Mouse (Mus musculus) midbrain, postnatal 0 days (tissue): ENCODE measurements at regions not wholly inside any gene's neighbourhood (a gene's known extent, or its start where the extent isn't known, plus 50 kb on each side); places are given as distances from the start of the nearest gene placed in this dataset.

Source experiments
- ATAC-seq: fragments of 200-750 bp; cut with Nextera tagmentation; 2 replicates; pipeline ENCODE4 v1.8.0; 2017; ENCODE audit warnings: moderate number of reproducible peaks, mild to moderate bottlenecking, moderate TSS enrichment, moderate library complexity; ENCODE audit not compliant: low FRiP score
- DNase-seq: peaks from one replicate; pipeline ENCODE4 v3.0.0-alpha.2; 2015; ENCODE audit warnings: low spot score
- H3K27ac ChIP-seq: fragments of 300-500 bp; sonication (generic); 2 replicates; pipeline ENCODE4 v1.5.1; 2014; ENCODE audit warnings: low read depth, mild to moderate bottlenecking, low read length, mixed read lengths
- H3K27me3 ChIP-seq: fragments of 300-500 bp; sonication (generic); 2 replicates; pipeline ENCODE4 v1.6.1; 2014; ENCODE audit warnings: low read length, control low read depth, mixed read lengths; ENCODE audit not compliant: insufficient read depth
- H3K36me3 ChIP-seq: fragments of 300-500 bp; sonication (generic); 2 replicates; pipeline ENCODE4 v1.6.1; 2014; ENCODE audit warnings: low read length, control low read depth, mixed read lengths; ENCODE audit not compliant: insufficient read depth
- H3K4me1 ChIP-seq: fragments of 300-500 bp; sonication (generic); 2 replicates; pipeline ENCODE4 v1.6.1; 2014; ENCODE audit warnings: mild to moderate bottlenecking, control low read depth, antibody characterized with exemption, low read length, mixed read lengths; ENCODE audit not compliant: insufficient read depth
- H3K4me2 ChIP-seq: fragments of 300-500 bp; sonication (generic); 2 replicates; pipeline ENCODE4 v1.6.1; 2014; ENCODE audit warnings: low read depth, mild to moderate bottlenecking, low read length, mixed read lengths; ENCODE audit not compliant: poor library complexity, severe bottlenecking
- H3K4me3 ChIP-seq: fragments of 300-500 bp; sonication (generic); 2 replicates; pipeline ENCODE4 v1.5.1; 2014; ENCODE audit warnings: low read depth, mild to moderate bottlenecking, low read length, moderate library complexity
- H3K9ac ChIP-seq: fragments of 300-500 bp; sonication (generic); replicated peaks from 2 replicates; pipeline ENCODE4 v1.6.1; 2014; ENCODE audit warnings: mild to moderate bottlenecking, low read length, moderate library complexity, mixed read lengths; ENCODE audit not compliant: poor library complexity, severe bottlenecking
- H3K9me3 ChIP-seq: fragments of 300-500 bp; sonication (generic); 2 replicates; pipeline ENCODE4 v1.6.1; 2016; ENCODE audit warnings: low read length, control low read depth
- CTCF ChIP-seq: IDR thresholded peaks from 2 replicates; pipeline ENCODE4 v1.5.1; 2016; ENCODE audit warnings: antibody characterized with exemption, mild to moderate bottlenecking
- WGBS: fragments of 180-500 bp; shearing (Covaris S2); extraction: QIAGEN DNeasy Blood & Tissue Kit; methylation state at CpG from one replicate; pipeline ENCODE4 v1.1.7; 2014; 5-methylcytosine and 5-hydroxymethylcytosine counted together

DNA sequence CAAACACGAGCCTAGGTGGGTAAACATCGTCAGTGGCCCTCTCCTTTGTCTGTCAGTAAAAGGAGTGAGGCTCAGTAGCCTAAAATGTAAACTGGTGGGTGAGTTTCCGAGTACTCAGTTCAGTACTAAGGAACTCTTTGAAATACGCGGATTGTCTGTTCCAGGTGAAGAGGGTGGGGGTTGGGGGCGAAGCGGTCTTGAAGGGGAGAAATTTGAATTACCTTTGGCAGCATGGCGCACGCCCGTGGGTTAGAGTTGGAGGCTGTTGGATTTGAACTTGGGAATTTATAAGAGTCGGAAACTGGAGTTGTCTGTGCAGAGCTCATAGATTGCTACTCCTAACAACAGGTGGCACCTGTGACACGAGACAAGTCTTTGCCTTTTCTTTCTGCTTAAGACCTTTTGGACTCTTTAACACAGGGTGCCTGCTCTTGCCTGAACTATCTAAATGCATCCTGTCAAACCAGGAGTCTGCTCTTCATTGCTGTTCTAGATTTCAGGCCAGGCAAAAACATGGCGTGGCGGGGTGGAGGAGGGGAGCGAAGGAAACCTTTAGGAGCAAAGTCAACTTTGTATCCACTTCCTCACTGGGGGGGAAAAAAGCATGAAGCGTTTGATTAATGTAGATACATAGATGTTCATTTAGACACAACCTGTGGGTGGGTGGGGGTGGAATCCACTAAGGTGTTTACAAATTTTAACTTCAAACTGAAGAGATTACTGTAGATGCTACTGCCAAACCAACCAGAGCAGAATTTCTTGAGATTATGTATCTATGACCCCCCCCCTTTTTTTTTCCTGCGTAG lies 89.0 kb upstream of the Rpl34 start:
- 41% methylated on average over 17 of the region's 17 CpGs for WGBS
- Histone ChIP-seq H3K4me3 (peak overlapping the region; percentile 30), H3K9me3 (no peaks in the 10 kb centered on the region), H3K9ac (peak overlapping the region; percentile 46; the same call in 1 of the 2 replicates), H3K36me3 (no peaks in the 10 kb centered on the region), H3K4me1 (no peaks in the 10 kb centered on the region), H3K27ac (no peak overlapping the region), H3K4me2 (peak overlapping the region; percentile 55), H3K27me3 (no peaks in the 10 kb centered on the region)
- DNase-seq: no peak
- TF ChIP-seq CTCF: no peak
- ATAC-seq: peak; percentile 50

- peak; percentile 97 for TF ChIP-seq CTCF
- no peaks in the 10 kb centered on the region for H3K4me1 ChIP-seq
- H3K4me3 ChIP-seq: peak overlapping the region; percentile 30
- H3K9ac ChIP-seq: peak overlapping the region; percentile 46; the same call in 1 of the 2 replicates
- DNase-seq (peak; percentile 94), ATAC-seq (peak; percentile 83)
- H3K9me3 ChIP-seq: no peaks in the 10 kb centered on the region
- no peaks in the 10 kb centered on the region for H3K27me3 ChIP-seq
- H3K4me2 ChIP-seq: peak overlapping the region; percentile 55
- WGBS: 1% methylated on average over 18 of the region's 18 CpGs
- H3K27ac ChIP-seq: no peak overlapping the region
- H3K36me3 ChIP-seq: no peaks in the 10 kb centered on the region
Measured at GRCm38 (mm10) chr3:130818467-130819030, 88.4 kb upstream of the Rpl34 start.

GRCm38 (mm10) chr3:130809696-130810665 lies 79.8 kb upstream of the Rpl34 start:
- no peaks in the 10 kb centered on the region for H3K9me3 ChIP-seq
- H3K4me2 ChIP-seq: no peak overlapping the region
- H3K27me3 ChIP-seq: no peaks in the 10 kb centered on the region
- no peak overlapping the region for H3K27ac ChIP-seq
- H3K4me1 ChIP-seq: no peaks in the 10 kb centered on the region
- ATAC-seq (no peak), DNase-seq (no peak)
- no peaks in the 10 kb centered on the region for H3K36me3 ChIP-seq
- no peak overlapping the region for H3K9ac ChIP-seq
- 74% methylated on average over 19 of the region's 19 CpGs for WGBS
- H3K4me3 ChIP-seq: no peak overlapping the region
- no peak for TF ChIP-seq CTCF

DNA sequence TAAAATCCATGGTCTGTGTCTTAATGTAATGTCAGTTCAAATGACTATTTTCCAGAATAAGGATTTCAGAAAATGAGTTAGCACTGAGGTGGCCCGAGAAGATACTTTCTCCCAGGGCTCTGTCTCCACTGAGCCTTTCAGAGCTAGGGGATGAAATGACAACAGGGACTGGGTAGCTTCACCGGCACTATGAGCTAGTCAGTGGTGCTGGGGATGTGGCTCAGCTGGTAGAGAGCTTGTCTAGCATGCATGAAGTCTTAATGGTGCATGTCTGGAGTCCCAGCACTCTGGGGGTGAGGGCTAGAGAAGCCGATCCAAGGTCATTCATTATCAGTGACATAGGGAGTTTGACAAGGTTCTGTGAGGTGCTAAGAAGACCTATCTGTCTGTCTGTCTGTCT lies 75.1 kb upstream of the Rpl34 start:
- no peak for TF ChIP-seq CTCF
- DNase-seq: no peak
- H3K36me3 ChIP-seq: no peaks in the 10 kb centered on the region
- H3K9ac ChIP-seq: no peak overlapping the region
- H3K4me3 ChIP-seq: no peak overlapping the region
- WGBS: 85% methylated on average over 3 of the region's 3 CpGs
- H3K27me3 ChIP-seq: no peaks in the 10 kb centered on the region
- ATAC-seq: no peak
- H3K4me2 ChIP-seq: no peak overlapping the region
- no peaks in the 10 kb centered on the region for H3K4me1 ChIP-seq
- H3K27ac ChIP-seq: no peak overlapping the region
- no peaks in the 10 kb centered on the region for H3K9me3 ChIP-seq

DNA sequence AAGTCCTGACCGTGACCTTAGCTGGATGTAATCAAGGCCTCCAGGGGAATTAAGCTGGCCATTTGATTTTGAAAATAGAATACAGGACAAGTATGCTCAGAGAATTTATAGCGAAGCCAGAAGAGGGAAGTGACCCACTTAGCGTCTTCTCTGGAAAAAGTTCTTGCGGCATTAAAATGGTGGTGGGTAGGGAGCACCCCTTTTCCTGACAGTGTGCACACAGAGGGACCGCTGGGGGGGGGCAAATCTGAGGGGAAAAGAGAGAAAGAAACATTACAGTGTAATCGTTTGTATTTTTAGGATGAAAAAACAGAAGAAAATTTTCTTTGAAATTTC lies 74.1 kb upstream of the Rpl34 start:
- Histone ChIP-seq H3K36me3 (no peaks in the 10 kb centered on the region), H3K4me1 (no peaks in the 10 kb centered on the region), H3K27me3 (no peaks in the 10 kb centered on the region), H3K9ac (no peak overlapping the region), H3K4me2 (no peak overlapping the region), H3K9me3 (no peaks in the 10 kb centered on the region), H3K27ac (no peak overlapping the region), H3K4me3 (no peak overlapping the region)
- no peak for ATAC-seq
- 65% methylated on average over 6 of the region's 6 CpGs for WGBS
- no peak for DNase-seq
- no peak for TF ChIP-seq CTCF
